Mouse (Mus musculus): ENCODE measurements around the gene Scgb1a1. TPM values are rescaled to one million over a fixed set of nuclear protein-coding genes. Genes with fewer than 3 reads are reported as not detected.
"Not testable (repeated sequence)": the region's sequence is repeated elsewhere in the genome, so short reads cannot be mapped to it uniquely, and the experiment has no call there.

The Scgb1a1 gene
- total RNA-seq (2021) = not detected

DNA sequence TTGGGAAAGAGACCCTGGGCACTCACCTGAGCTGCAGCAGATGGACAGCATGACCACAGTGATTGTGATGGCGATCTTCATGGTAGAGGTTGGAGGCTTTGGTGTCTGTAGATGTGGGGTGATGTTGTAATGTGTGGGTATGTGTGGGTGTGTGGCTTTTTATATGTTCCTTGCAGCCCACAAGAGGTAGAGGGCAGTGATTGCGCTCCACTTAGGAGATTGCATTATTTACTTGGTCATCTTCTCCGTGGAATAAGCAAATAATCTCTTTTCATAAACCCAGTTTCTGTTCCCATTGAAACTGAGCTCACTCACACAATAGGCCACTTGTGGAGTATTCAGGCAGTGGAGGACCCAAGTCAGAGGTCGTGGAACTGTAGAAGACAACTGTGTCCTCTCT is at the start of gene Scgb1a1:
Gene Scgb1a1 (minus strand): TSS at position 138 of the 400 bp plus-strand sequence.
- intact Hi-C loops (cut with DNase I) = no loop called here
- no peak for DNase-seq

DNA sequence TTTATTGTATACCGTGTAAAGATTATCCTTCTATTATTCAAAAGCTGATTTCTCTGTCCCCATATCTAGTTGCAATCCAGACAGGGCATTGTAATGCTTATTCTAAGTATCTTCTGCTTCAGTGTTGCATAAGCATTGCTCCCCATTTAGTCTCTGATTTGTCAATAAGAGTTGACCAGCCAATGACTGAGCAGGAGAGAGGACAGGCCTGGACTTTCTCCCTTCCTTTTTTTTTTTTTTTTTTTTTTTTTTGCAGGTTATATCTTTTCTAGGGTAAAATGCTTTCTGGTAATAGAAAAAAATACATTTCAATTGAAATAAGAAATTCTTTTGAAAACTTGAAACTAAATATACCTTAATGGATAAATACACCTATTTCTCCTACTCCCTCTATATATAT is 49.4 kb upstream of the Scgb1a1 start:
- intact Hi-C loops (cut with DNase I) = no loop called here

GRCm38 (mm10) chr19:9135512-9136331 is 48.0 kb upstream of the Scgb1a1 start, which contains the start of gene Asrgl1:
TSS of gene Asrgl1 (minus strand) at chr19:9135636.
- intact Hi-C loops (cut with DNase I) = no loop called here
- peak; percentile 87 for DNase-seq

More for the DNA sequence above, 49.4 kb upstream of the Scgb1a1 start:
- no peak for DNase-seq

GRCm38 (mm10) chr19:9134746-9135511 is 47.2 kb upstream of the Scgb1a1 start:
- intact Hi-C loops (cut with DNase I) = no loop called here
- DNase-seq = peak; percentile 25 to 31

- no peak for DNase-seq
- intact Hi-C loops (cut with DNase I) = no loop called here
Measured at GRCm38 (mm10) chr19:9129996-9130395, 42.2 kb upstream of the Scgb1a1 start.

- intact Hi-C loops (cut with DNase I) = no loop called here
- DNase-seq = no peak
Measured at GRCm38 (mm10) chr19:9128499-9129194, 40.9 kb upstream of the Scgb1a1 start.

- intact Hi-C loops (cut with DNase I); DNase-seq: not testable (repeated sequence)
Measured at GRCm38 (mm10) chr19:9123986-9124385, 36.2 kb upstream of the Scgb1a1 start.

- intact Hi-C loops (cut with DNase I) = no loop called here
- no peak for DNase-seq
Measured at GRCm38 (mm10) chr19:9122390-9122789, 34.6 kb upstream of the Scgb1a1 start.

DNA sequence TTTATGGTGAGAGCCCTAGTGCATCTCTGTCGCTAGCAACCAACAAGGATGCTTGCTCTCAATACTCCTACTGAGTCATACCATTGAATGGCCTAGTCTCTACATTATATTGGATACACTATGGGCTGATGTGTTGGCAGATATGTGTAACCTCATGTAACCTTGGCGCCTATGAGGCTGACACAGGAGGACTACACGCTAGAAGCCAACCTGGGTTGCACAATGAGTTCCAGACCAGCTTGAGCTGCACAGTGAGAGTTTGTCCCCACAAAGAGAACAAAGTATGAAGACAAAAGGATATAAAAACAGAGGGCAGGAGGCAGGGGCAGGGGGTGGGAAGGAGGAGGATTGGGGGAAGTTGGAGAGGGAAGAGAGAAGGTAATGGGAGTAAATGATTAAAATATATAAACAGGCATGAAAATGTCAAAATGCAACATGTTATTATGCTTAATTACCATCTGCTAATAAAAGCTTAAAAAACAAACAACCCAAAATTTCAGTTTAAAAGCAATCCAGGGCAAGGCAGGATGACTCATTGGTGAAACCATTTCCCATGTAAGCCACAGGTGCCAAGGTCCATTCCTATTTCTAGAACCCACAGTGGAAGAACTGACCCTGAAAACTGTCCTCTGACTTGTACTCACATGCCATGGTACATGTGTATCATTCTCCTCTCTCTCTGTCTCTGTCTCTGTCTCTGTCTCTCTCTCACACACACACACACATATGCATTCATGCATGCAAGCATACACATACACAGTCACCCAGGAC is 32.1 kb upstream of the Scgb1a1 start:
- no peak for DNase-seq
- intact Hi-C loops (cut with DNase I) = no loop called here

GRCm38 (mm10) chr19:9117275-9117674 is 29.5 kb upstream of the Scgb1a1 start:
- DNase-seq = no peak
- intact Hi-C loops (cut with DNase I) = no loop called here

DNA sequence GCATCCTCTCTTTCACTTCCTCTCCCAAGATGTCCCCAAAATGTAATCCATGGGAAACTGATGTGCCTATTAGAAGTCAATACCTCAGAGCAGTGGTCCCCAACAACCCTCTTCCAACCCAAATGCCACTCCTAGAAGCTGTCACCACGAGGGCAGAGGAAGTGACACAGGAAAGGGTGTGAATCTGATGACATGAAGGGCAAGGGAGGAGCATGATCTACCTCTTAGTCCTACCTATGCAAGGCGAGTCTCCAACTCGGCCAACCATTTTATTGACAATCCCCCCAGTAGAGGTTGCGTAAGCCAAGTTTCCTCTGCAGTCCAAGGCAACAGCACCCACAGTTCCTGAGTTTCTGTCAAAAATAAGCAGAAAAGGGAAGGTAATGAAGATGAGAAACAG is 28.5 kb upstream of the Scgb1a1 start:
- DNase-seq = no peak
- intact Hi-C loops (cut with DNase I) = no loop called here

GRCm38 (mm10) chr19:9112043-9112442 is 24.3 kb upstream of the Scgb1a1 start:
- DNase-seq = no peak

GRCm38 (mm10) chr19:9110182-9110869 is 22.6 kb upstream of the Scgb1a1 start:
- peak; percentile 39 to 49 for DNase-seq
- intact Hi-C loops (cut with DNase I) = loop anchor here (1.0 to 2.0 kb wide), 4 partner anchors 28 to 266 kb away; no protein-coding TSS in a partner anchor

More at GRCm38 (mm10) chr19:9112043-9112442, 24.3 kb upstream of the Scgb1a1 start:
- intact Hi-C loops (cut with DNase I) = no loop called here

DNA sequence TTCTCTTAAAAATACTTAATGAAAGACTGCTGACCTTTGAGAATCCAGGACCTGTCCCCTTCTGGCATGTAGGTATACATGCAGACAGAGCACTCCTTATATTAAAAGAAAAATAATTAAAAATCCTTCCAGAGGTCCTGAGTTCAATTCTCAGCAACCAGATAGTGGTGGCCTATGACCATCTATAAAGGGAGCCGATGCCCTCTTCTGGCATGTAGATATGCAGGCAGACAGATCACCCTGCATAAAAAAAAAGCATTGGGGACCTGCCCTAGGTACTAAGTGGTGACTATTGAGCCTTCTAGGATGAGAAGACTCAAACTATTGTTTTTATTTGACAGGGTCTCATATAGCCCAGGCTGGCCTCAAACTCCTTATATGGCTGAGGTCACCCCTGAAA is 20.8 kb upstream of the Scgb1a1 start:
- intact Hi-C loops (cut with DNase I) = loop anchor here (5.0 kb wide), 1 partner anchor 391 kb away; no protein-coding TSS in a partner anchor
- no peak for DNase-seq

DNA sequence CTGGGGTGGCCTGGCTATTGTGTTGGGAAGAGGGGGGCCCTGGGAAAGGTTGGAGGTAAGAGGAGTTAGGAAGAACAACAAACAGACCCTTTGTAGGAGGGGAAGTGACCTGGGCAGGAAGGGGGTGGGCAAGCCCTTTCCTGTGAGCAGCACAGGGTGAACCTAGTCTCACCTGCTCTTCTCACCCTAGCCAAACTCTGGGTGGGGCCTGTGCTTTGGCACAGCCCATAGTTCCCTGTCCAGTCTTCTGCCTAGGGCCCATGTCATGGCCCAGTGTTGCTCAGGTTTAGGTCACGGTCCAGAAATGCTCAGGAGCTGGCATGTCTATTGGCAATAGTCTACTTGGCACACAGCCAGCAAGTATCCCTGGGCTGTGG is 19.6 kb upstream of the Scgb1a1 start:
- intact Hi-C loops (cut with DNase I) = loop anchor here (5.0 kb wide), 1 partner anchor 390 kb away; no protein-coding TSS in a partner anchor
- DNase-seq = no peak

- intact Hi-C loops (cut with DNase I) = loop anchor here (1.0 to 5.0 kb wide), 2 partner anchors 131 to 390 kb away; no protein-coding TSS in a partner anchor
- DNase-seq = peak; percentile 20 to 21
Measured at GRCm38 (mm10) chr19:9106751-9107378, 19.1 kb upstream of the Scgb1a1 start.

DNA sequence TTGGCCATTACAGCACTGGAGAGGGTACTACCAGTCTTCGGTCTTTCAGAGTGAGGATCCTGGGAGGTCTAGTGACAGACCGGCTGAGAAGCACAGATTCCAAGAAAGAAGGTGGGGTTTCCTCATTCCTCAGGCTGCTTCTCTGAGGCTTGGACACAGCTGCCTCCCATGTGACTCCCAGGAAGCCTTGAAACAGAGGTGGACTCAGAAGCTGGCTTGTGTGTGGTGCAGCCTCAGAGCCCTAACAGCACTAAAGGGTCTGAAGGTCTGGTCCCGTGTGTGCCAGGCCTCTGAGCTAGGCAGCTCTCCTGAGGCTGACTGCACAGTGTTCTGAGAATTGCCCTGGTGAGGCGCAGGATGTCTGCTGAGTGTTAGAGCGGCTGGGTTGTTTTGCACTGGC is 18.3 kb upstream of the Scgb1a1 start:
- DNase-seq = peak; percentile 18 to 31
- intact Hi-C loops (cut with DNase I) = loop anchor here (1.0 to 5.0 kb wide), 2 partner anchors 130 to 389 kb away; no protein-coding TSS in a partner anchor

GRCm38 (mm10) chr19:9105101-9105685 is 17.4 kb upstream of the Scgb1a1 start:
- intact Hi-C loops (cut with DNase I) = loop anchor here (5.0 kb wide), 1 partner anchor 388 kb away; no protein-coding TSS in a partner anchor
- peak; percentile 26 to 41 for DNase-seq

All from heart, postnatal 36 days (tissue).